Mouse (Mus musculus): ENCODE data around the gene Slc19a2.

GRCm38 (mm10) chr1:164215540-164215939 is 33.3 kb upstream of the Slc19a2 start:
- TF ChIP-seq CTCF (conservative IDR thresholded peaks at IDR 0.05; ENCODE audit: low read length) = no peak
- no peak for TF ChIP-seq POU5F1 (IDR thresholded peaks at IDR 0.05; ENCODE audit: borderline replicate concordance, low read length)

Data from E14TG2a.4 (cell line).